Mouse (Mus musculus) intestine, embryonic 15.5 days (tissue): ENCODE measurements around the gene Creb3l2. TPM values are rescaled to one million over a fixed set of nuclear protein-coding genes. Genes with fewer than 3 reads are reported as not detected.

Experiments used
- ATAC-seq: fragments of 200-750 bp; cut with Nextera tagmentation; 2 replicates; pipeline ENCODE4 v1.8.0; 2017; ENCODE audit warnings: moderate TSS enrichment, moderate library complexity
- H3K27ac ChIP-seq: fragments of 300-500 bp; sonication (generic); 2 replicates; pipeline ENCODE4 v1.5.1; 2015; ENCODE audit warnings: mild to moderate bottlenecking, inconsistent platforms
- H3K27me3 ChIP-seq: fragments of 300-500 bp; sonication (generic); replicated peaks from 2 replicates; pipeline ENCODE4 v1.6.1; 2015; ENCODE audit warnings: inconsistent platforms
- H3K36me3 ChIP-seq: fragments of 300-500 bp; sonication (generic); 2 replicates; pipeline ENCODE4 v1.6.1; 2015; ENCODE audit warnings: inconsistent platforms
- H3K4me1 ChIP-seq: fragments of 300-500 bp; sonication (generic); replicated peaks from 2 replicates; pipeline ENCODE4 v1.6.1; 2015; ENCODE audit warnings: inconsistent platforms
- H3K4me2 ChIP-seq: fragments of 300-500 bp; sonication (generic); replicated peaks from 2 replicates; pipeline ENCODE4 v1.6.1; 2015; ENCODE audit warnings: mild to moderate bottlenecking, inconsistent platforms
- H3K4me3 ChIP-seq: fragments of 300-500 bp; sonication (generic); replicated peaks from 2 replicates; pipeline ENCODE4 v1.5.1; 2015; ENCODE audit warnings: inconsistent platforms
- H3K9ac ChIP-seq: fragments of 300-500 bp; sonication (generic); 2 replicates; pipeline ENCODE4 v1.6.1; 2015; ENCODE audit warnings: inconsistent platforms
- H3K9me3 ChIP-seq: fragments of 300-500 bp; sonication (generic); 2 replicates; pipeline ENCODE4 v1.6.1; 2016; ENCODE audit warnings: inconsistent platforms
- WGBS: fragments of 180-500 bp; shearing (Covaris S2); methylation state at CpG from one replicate; pipeline ENCODE4 v1.1.7; 2015; 5-methylcytosine and 5-hydroxymethylcytosine counted together
- polyA plus RNA-seq: library from polyadenylated mRNA; unstranded; fragments of >200 nt; fragmentation: Nextera tagmentation; extraction: Ambion mirVana; gene quantifications from 2 replicates; pipeline ENCODE4 v1.2.1, GENCODE M21; 2015

Gene Creb3l2
- polyA plus RNA-seq, 1 experiment from 2014 or later: 15.8 TPM

- H3K4me1 ChIP-seq: peaks cover 31% of the 10 kb centered on the region
These were observed 2.1 kb downstream of the Creb3l2 start for GRCm38 (mm10) chr6:37439676-37440490.

GRCm38 (mm10) chr6:37438510-37438909, 3.4 kb downstream of the Creb3l2 start:
- H3K4me2 ChIP-seq: peak overlapping the region; percentile 26; the same call in 1 of the 2 replicates
- no peak overlapping the region for H3K4me3 ChIP-seq
- no peaks in the 10 kb centered on the region for H3K36me3 ChIP-seq
- WGBS: 92% methylated on average over 3 of the region's 3 CpGs
- no peak overlapping the region for H3K27ac ChIP-seq
- peaks cover 39% of the 10 kb centered on the region for H3K4me1 ChIP-seq
- no peaks in the 10 kb centered on the region for H3K9me3 ChIP-seq
- no peaks in the 10 kb centered on the region for H3K27me3 ChIP-seq
- H3K9ac ChIP-seq: no peak overlapping the region
- no peak for ATAC-seq

More at GRCm38 (mm10) chr6:37439676-37440490, 2.1 kb downstream of the Creb3l2 start:
- Histone ChIP-seq H3K4me3 (peak overlapping the region; percentile 83), H3K36me3 (no peaks in the 10 kb centered on the region), H3K9ac (peak overlapping the region; percentile 86), H3K9me3 (no peaks in the 10 kb centered on the region), H3K4me2 (peak overlapping the region; percentile 71), H3K27me3 (no peaks in the 10 kb centered on the region), H3K27ac (peak overlapping the region; percentile 88)
- ATAC-seq: no peak
- 43% methylated on average over 13 of the region's 13 CpGs for WGBS

- H3K4me3 ChIP-seq: no peak overlapping the region
- 87% methylated on average over 13 of the region's 13 CpGs for WGBS
- H3K4me1 ChIP-seq: peaks cover 45% of the 10 kb centered on the region
- H3K9ac ChIP-seq: no peak overlapping the region
- no peaks in the 10 kb centered on the region for H3K36me3 ChIP-seq
- no peaks in the 10 kb centered on the region for H3K9me3 ChIP-seq
- ATAC-seq: no peak
- no peaks in the 10 kb centered on the region for H3K27me3 ChIP-seq
- no peak overlapping the region for H3K4me2 ChIP-seq
- H3K27ac ChIP-seq: no peak overlapping the region
These were observed 4.9 kb downstream of the Creb3l2 start for GRCm38 (mm10) chr6:37437086-37437485.

GRCm38 (mm10) chr6:37435391-37435790, 6.6 kb downstream of the Creb3l2 start:
- WGBS: 70% methylated on average over 6 of the region's 6 CpGs
- Histone ChIP-seq H3K36me3 (no peaks in the 10 kb centered on the region), H3K4me3 (no peak overlapping the region), H3K4me1 (peaks cover 58% of the 10 kb centered on the region), H3K9ac (no peak overlapping the region), H3K4me2 (no peak overlapping the region), H3K27me3 (no peaks in the 10 kb centered on the region), H3K9me3 (no peaks in the 10 kb centered on the region), H3K27ac (0 out of 2 replicates have a peak overlapping the region, but pooled peaks have one; percentile 27)
- no peak for ATAC-seq

- Histone ChIP-seq H3K4me2 (peak overlapping the region; percentile 43; the same call in 1 of the 2 replicates), H3K9ac (no peak overlapping the region), H3K4me1 (peaks cover 52% of the 10 kb centered on the region), H3K27me3 (no peaks in the 10 kb centered on the region), H3K27ac (peak overlapping the region; percentile 90), H3K4me3 (no peak overlapping the region), H3K9me3 (no peaks in the 10 kb centered on the region), H3K36me3 (no peaks in the 10 kb centered on the region)
- ATAC-seq: no peak
- 79% methylated on average over 3 of the region's 3 CpGs for WGBS
These were observed 12.0 kb downstream of the Creb3l2 start for GRCm38 (mm10) chr6:37429849-37430470.

GRCm38 (mm10) chr6:37428947-37429346, 13.0 kb downstream of the Creb3l2 start:
- Histone ChIP-seq H3K9ac (no peak overlapping the region), H3K4me3 (no peak overlapping the region), H3K4me2 (no peak overlapping the region), H3K27ac (no peak overlapping the region), H3K27me3 (no peaks in the 10 kb centered on the region), H3K36me3 (no peaks in the 10 kb centered on the region), H3K4me1 (peaks cover 54% of the 10 kb centered on the region), H3K9me3 (no peaks in the 10 kb centered on the region)
- no peak for ATAC-seq
- 85% methylated on average over 8 of the region's 8 CpGs for WGBS

- Histone ChIP-seq H3K4me3 (no peak overlapping the region), H3K36me3 (no peaks in the 10 kb centered on the region), H3K9ac (no peak overlapping the region), H3K27me3 (no peaks in the 10 kb centered on the region), H3K9me3 (no peaks in the 10 kb centered on the region), H3K27ac (no peak overlapping the region), H3K4me2 (peak overlapping the region; percentile 22), H3K4me1 (peaks cover 52% of the 10 kb centered on the region)
- 56% methylated on average over 11 of the region's 11 CpGs for WGBS
- no peak for ATAC-seq
These were observed 13.9 kb downstream of the Creb3l2 start for GRCm38 (mm10) chr6:37428044-37428443.

- Histone ChIP-seq H3K9ac (no peak overlapping the region), H3K4me1 (peaks cover 44% of the 10 kb centered on the region), H3K36me3 (no peaks in the 10 kb centered on the region), H3K27ac (no peak overlapping the region), H3K9me3 (no peaks in the 10 kb centered on the region), H3K4me3 (no peak overlapping the region), H3K27me3 (no peaks in the 10 kb centered on the region), H3K4me2 (no peak overlapping the region)
- no peak for ATAC-seq
- whole genome bisulfite sequencing: 76% methylated on average over 2 of the region's 2 CpGs
These were observed 15.3 kb downstream of the Creb3l2 start for GRCm38 (mm10) chr6:37426615-37427014.

GRCm38 (mm10) chr6:37425833-37426232, 16.1 kb downstream of the Creb3l2 start:
- peaks cover 37% of the 10 kb centered on the region for H3K4me1 ChIP-seq
- WGBS: 65% methylated on average over 3 of the region's 3 CpGs
- H3K27ac ChIP-seq: no peak overlapping the region
- no peak for ATAC-seq
- H3K4me3 ChIP-seq: no peak overlapping the region
- no peaks in the 10 kb centered on the region for H3K9me3 ChIP-seq
- H3K4me2 ChIP-seq: no peak overlapping the region
- H3K9ac ChIP-seq: no peak overlapping the region
- no peaks in the 10 kb centered on the region for H3K27me3 ChIP-seq
- no peaks in the 10 kb centered on the region for H3K36me3 ChIP-seq

GRCm38 (mm10) chr6:37425075-37425474, 16.9 kb downstream of the Creb3l2 start:
- no peak overlapping the region for H3K4me2 ChIP-seq
- no peaks in the 10 kb centered on the region for H3K9me3 ChIP-seq
- ATAC-seq: no peak
- H3K4me3 ChIP-seq: no peak overlapping the region
- WGBS: 74% methylated on average over 3 of the region's 3 CpGs
- H3K27me3 ChIP-seq: no peaks in the 10 kb centered on the region
- H3K4me1 ChIP-seq: peaks cover 33% of the 10 kb centered on the region
- H3K36me3 ChIP-seq: no peaks in the 10 kb centered on the region
- no peak overlapping the region for H3K27ac ChIP-seq
- no peak overlapping the region for H3K9ac ChIP-seq

GRCm38 (mm10) chr6:37424374-37424773, 17.6 kb downstream of the Creb3l2 start:
- Histone ChIP-seq H3K36me3 (no peaks in the 10 kb centered on the region), H3K4me3 (no peak overlapping the region), H3K9me3 (no peaks in the 10 kb centered on the region), H3K27me3 (no peaks in the 10 kb centered on the region), H3K9ac (no peak overlapping the region), H3K27ac (peak overlapping the region; percentile 45; the same call in 1 of the 2 replicates), H3K4me2 (no peak overlapping the region), H3K4me1 (peaks cover 33% of the 10 kb centered on the region)
- WGBS: 42% methylated on average over 7 of the region's 7 CpGs
- ATAC-seq: no peak

- H3K27me3 ChIP-seq: no peaks in the 10 kb centered on the region
- no peak overlapping the region for H3K9ac ChIP-seq
- no peaks in the 10 kb centered on the region for H3K36me3 ChIP-seq
- peaks cover 40% of the 10 kb centered on the region for H3K4me1 ChIP-seq
- H3K9me3 ChIP-seq: no peaks in the 10 kb centered on the region
- WGBS: 40% methylated on average over 1 of the region's 1 CpGs
- H3K4me3 ChIP-seq: no peak overlapping the region
- H3K27ac ChIP-seq: no peak overlapping the region
- no peak overlapping the region for H3K4me2 ChIP-seq
- ATAC-seq: no peak
These were observed 18.6 kb downstream of the Creb3l2 start for GRCm38 (mm10) chr6:37423386-37423785.
